Mouse (Mus musculus) brain, embryonic 14.5 days (tissue): ENCODE data around the gene Mrpl53.

ENCODE experiments used
- CTCF ChIP-seq: fragments of 200-500 bp; IDR thresholded peaks from 2 replicates; pipeline ENCODE4 v1.5.1; 2012; ENCODE audit warnings: inconsistent platforms, mild to moderate bottlenecking, moderate library complexity, borderline replicate concordance; ENCODE audit not compliant: insufficient read depth, insufficient read length; ENCODE audit errors: extremely low read depth
- POLR2A ChIP-seq: fragments of 200-500 bp; IDR thresholded peaks from 2 replicates; pipeline ENCODE4 v1.6.1; 2012; ENCODE audit warnings: mild to moderate bottlenecking, inconsistent platforms, borderline replicate concordance; ENCODE audit not compliant: poor library complexity, insufficient read depth, insufficient read length, severe bottlenecking; ENCODE audit errors: extremely low read depth

DNA sequence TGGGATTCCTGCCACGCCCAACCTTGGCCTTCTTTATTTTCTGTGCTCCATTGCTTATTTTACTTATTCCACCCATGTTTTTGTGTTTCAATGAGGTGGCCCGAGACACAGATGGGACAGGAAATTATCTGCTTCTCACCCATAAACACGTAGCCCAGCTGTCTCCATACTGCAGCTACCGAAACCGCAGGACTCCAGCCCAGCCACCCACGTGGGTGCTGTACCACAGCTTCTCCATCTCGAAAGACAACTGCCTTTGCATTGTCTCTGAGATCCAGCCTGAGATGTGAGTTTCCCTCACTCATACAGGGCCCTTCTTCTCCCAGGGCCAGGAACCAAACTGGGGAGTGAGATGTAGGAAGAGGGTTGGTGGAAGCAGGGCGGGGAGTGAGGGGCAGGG is 42.8 kb upstream of the Mrpl53 start:
- TF ChIP-seq POLR2A (no peak), CTCF (no peak)
